Mouse (Mus musculus): Measurements from ENCODE around the gene Ubash3a.
A peak's percentile ranks its signal among the peaks of the same experiment; 100 is the strongest.

The Ubash3a gene

GRCm38 (mm10) chr17:31280269-31280668, 72.6 kb downstream of the Ubash3a start:
- no peak for DNase-seq (ENCODE audit: low read depth, low spot score)

- no peak for DNase-seq (ENCODE audit: low read depth, low spot score)
These were observed 74.4 kb downstream of the Ubash3a start for GRCm38 (mm10) chr17:31281830-31282686.

GRCm38 (mm10) chr17:31282687-31283053, 75.0 kb downstream of the Ubash3a start:
- DNase-seq (ENCODE audit: low read depth, low spot score) = no peak

GRCm38 (mm10) chr17:31285867-31286266, 78.2 kb downstream of the Ubash3a start:
- no peak for DNase-seq (ENCODE audit: low read depth, low spot score)

- DNase-seq (ENCODE audit: low read depth, low spot score) = no peak
These were observed 78.8 kb downstream of the Ubash3a start, which contains the start of gene Slc37a1 for GRCm38 (mm10) chr17:31286492-31286891. TSS of gene Slc37a1 (plus strand) at chr17:31286792.

- DNase-seq (ENCODE audit: low read depth, low spot score) = no peak
These were observed 79.5 kb downstream of the Ubash3a start for GRCm38 (mm10) chr17:31287216-31287615.

GRCm38 (mm10) chr17:31288999-31289726, 81.5 kb downstream of the Ubash3a start:
- DNase-seq (ENCODE audit: low read depth, low spot score) = no peak

- no peak for DNase-seq (ENCODE audit: low read depth, low spot score)
These were observed 82.6 kb downstream of the Ubash3a start for GRCm38 (mm10) chr17:31290311-31290710.

GRCm38 (mm10) chr17:31290859-31291258, 83.2 kb downstream of the Ubash3a start:
- DNase-seq (ENCODE audit: low read depth, low spot score) = no peak

- no peak for DNase-seq (ENCODE audit: low read depth, low spot score)
These were observed 86.9 kb downstream of the Ubash3a start for GRCm38 (mm10) chr17:31294363-31295214.

- DNase-seq (ENCODE audit: low read depth, low spot score) = no peak
These were observed 87.7 kb downstream of the Ubash3a start for GRCm38 (mm10) chr17:31295215-31295891.

GRCm38 (mm10) chr17:31295892-31296781, 88.5 kb downstream of the Ubash3a start:
- DNase-seq (ENCODE audit: low read depth, low spot score) = peak; percentile 70

Data from mesoderm, embryonic 11.5 days (tissue).